Mouse (Mus musculus) E14TG2a.4 (cell line): ENCODE results near the gene Hoxc13.

ENCODE experiments used
- CTCF ChIP-seq: conservative IDR thresholded peaks from 2 replicates; pipeline ENCODE4 v1.5.1; 2014; ENCODE audit warnings: low read length
- POU5F1 ChIP-seq: IDR thresholded peaks from 2 replicates; pipeline ENCODE4 v1.6.1; 2014; ENCODE audit warnings: low read length, borderline replicate concordance

DNA sequence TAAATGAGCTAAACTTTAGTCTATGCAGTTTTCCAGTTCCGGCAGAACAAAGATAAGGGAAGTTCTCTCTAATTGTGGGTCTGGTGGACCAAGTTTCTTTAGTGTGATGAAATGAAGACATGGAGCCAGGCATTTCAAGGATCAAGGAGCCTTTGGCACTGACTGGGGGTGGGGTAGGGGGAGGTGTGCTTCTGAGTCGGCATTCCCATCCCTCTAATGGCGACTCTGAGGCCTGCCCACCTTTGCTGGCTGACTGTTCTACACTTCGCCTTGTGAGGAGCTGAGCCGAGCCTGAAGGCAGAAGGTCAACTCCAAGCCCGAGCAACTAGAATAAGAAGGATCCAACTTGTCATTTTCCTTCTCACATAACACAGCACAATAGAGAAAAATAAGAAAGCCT is 40.8 kb downstream of the Hoxc13 start:
- no peak for TF ChIP-seq CTCF
- no peak for TF ChIP-seq POU5F1
